Mouse (Mus musculus) NIH3T3 (cell line): ENCODE results near the gene Jak3.

ENCODE experiments used
- DNase-seq: peaks from one replicate; pipeline ENCODE4 v3.0.0-alpha.2; 2012; ENCODE audit warnings: low read depth

Gene Jak3

GRCm38 (mm10) chr8:71676020-71676741, at the start of gene Jak3:
Gene Jak3, plus strand, starts transcription at chr8:71676296.
- peak; percentile 84 for DNase-seq

GRCm38 (mm10) chr8:71626753-71627152, 49.3 kb upstream of the Jak3 start:
- no peak for DNase-seq

GRCm38 (mm10) chr8:71627265-71628099, 48.6 kb upstream of the Jak3 start:
- no peak for DNase-seq

- peak; percentile 18 for DNase-seq
These were observed 47.5 kb upstream of the Jak3 start for GRCm38 (mm10) chr8:71628396-71629095.

- peak; percentile 73 for DNase-seq
These were observed 46.9 kb upstream of the Jak3 start for GRCm38 (mm10) chr8:71629096-71629697.

- no peak for DNase-seq
These were observed 46.3 kb upstream of the Jak3 start for GRCm38 (mm10) chr8:71629781-71630212.

- DNase-seq, result no peak
These were observed 45.3 kb upstream of the Jak3 start for GRCm38 (mm10) chr8:71630761-71631160.

GRCm38 (mm10) chr8:71631897-71632296, 44.2 kb upstream of the Jak3 start:
- DNase-seq, result no peak

GRCm38 (mm10) chr8:71633164-71633563, 42.9 kb upstream of the Jak3 start:
- DNase-seq, result no peak

GRCm38 (mm10) chr8:71633981-71634667, 42.0 kb upstream of the Jak3 start:
- no peak for DNase-seq

GRCm38 (mm10) chr8:71637149-71638095, 38.7 kb upstream of the Jak3 start:
- DNase-seq, result no peak

- DNase-seq, result no peak
These were observed 37.8 kb upstream of the Jak3 start for GRCm38 (mm10) chr8:71638321-71638720.

GRCm38 (mm10) chr8:71639318-71639717, 36.8 kb upstream of the Jak3 start:
- DNase-seq, result no peak

- no peak for DNase-seq
These were observed 30.6 kb upstream of the Jak3 start for GRCm38 (mm10) chr8:71645510-71645909.

GRCm38 (mm10) chr8:71654600-71654999, 21.5 kb upstream of the Jak3 start:
- DNase-seq, result no peak

- no peak for DNase-seq
These were observed 18.3 kb upstream of the Jak3 start for GRCm38 (mm10) chr8:71657816-71658215.

GRCm38 (mm10) chr8:71658515-71659049, 17.5 kb upstream of the Jak3 start:
- DNase-seq, result no peak

GRCm38 (mm10) chr8:71659751-71660150, 16.3 kb upstream of the Jak3 start:
- no peak for DNase-seq

- DNase-seq, result peak; percentile 96
These were observed 15.6 kb upstream of the Jak3 start for GRCm38 (mm10) chr8:71660325-71661120.
